Mouse (Mus musculus) neural tube, embryonic 12.5 days (tissue): ENCODE results near the gene Agpat3. TPM values are rescaled to one million over a fixed set of nuclear protein-coding genes. Genes with fewer than 3 reads are reported as not detected.

Source experiments
- ATAC-seq: fragments of 200-750 bp; cut with Nextera tagmentation; 2 replicates; pipeline ENCODE4 v1.8.0; 2017; ENCODE audit warnings: low read depth, mild to moderate bottlenecking, moderate TSS enrichment, moderate library complexity; ENCODE audit not compliant: low FRiP score
- H3K27ac ChIP-seq: fragments of 300-500 bp; sonication (generic); 2 replicates; pipeline ENCODE4 v1.5.1; 2016
- H3K27me3 ChIP-seq: fragments of 300-500 bp; sonication (generic); replicated peaks from 2 replicates; pipeline ENCODE4 v1.6.1; 2016; ENCODE audit warnings: mild to moderate bottlenecking
- H3K36me3 ChIP-seq: fragments of 300-500 bp; sonication (generic); 2 replicates; pipeline ENCODE4 v1.6.1; 2016; ENCODE audit warnings: mild to moderate bottlenecking
- H3K4me1 ChIP-seq: fragments of 300-500 bp; sonication (generic); 2 replicates; pipeline ENCODE4 v1.6.1; 2016
- H3K4me2 ChIP-seq: fragments of 300-500 bp; sonication (generic); replicated peaks from 2 replicates; pipeline ENCODE4 v1.6.1; 2016; ENCODE audit warnings: mild to moderate bottlenecking
- H3K4me3 ChIP-seq: fragments of 300-500 bp; sonication (generic); 2 replicates; pipeline ENCODE4 v1.5.1; 2016
- H3K9ac ChIP-seq: fragments of 300-500 bp; sonication (generic); 2 replicates; pipeline ENCODE4 v1.6.1; 2016; ENCODE audit warnings: mild to moderate bottlenecking
- H3K9me3 ChIP-seq: fragments of 300-500 bp; sonication (generic); 2 replicates; pipeline ENCODE4 v1.6.1; 2016; ENCODE audit warnings: mild to moderate bottlenecking
- WGBS: fragments of 180-500 bp; shearing (Covaris S2); methylation state at CpG from one replicate; pipeline ENCODE4 v1.1.7; 2016; 5-methylcytosine and 5-hydroxymethylcytosine counted together
- polyA plus RNA-seq: library from polyadenylated mRNA; unstranded; fragments of >200 nt; fragmentation: Nextera tagmentation; extraction: Ambion mirVana; gene quantifications from 2 replicates; pipeline ENCODE4 v1.2.1, GENCODE M21; 2016

Gene Agpat3
- polyA plus RNA-seq, 1 experiment from 2014 or later, result 62.4 TPM

DNA sequence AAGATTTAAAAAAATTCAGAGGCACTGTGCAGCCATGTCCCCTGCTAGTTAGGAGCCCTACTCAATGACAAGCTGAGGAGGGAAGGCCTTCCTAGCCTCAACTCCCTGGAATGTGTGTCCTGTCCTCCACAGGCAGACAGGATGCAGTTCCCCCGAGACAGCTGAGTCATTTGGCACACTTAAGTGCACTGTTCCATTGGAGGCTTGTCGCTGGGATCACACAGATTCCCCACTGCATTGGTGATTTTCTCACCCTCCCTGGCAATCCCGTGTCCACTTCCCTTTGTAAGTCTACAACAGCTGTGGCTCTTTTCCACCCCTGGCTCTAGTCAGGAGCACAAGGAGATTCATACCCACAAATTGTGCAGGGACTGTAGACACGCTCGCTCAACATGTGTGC is 14.1 kb downstream of the Agpat3 start:
- no peaks in the 10 kb centered on the region for H3K27me3 ChIP-seq
- H3K4me2 ChIP-seq, result no peak overlapping the region
- ATAC-seq, result no peak
- H3K27ac ChIP-seq, result no peak overlapping the region
- H3K9ac ChIP-seq, result no peak overlapping the region
- H3K4me3 ChIP-seq, result no peak overlapping the region
- peaks cover 3% of the 10 kb centered on the region for H3K36me3 ChIP-seq
- WGBS, result 74% methylated on average over 5 of the region's 5 CpGs
- H3K9me3 ChIP-seq, result no peaks in the 10 kb centered on the region
- no peaks in the 10 kb centered on the region; the same call in 1 of the 2 replicates for H3K4me1 ChIP-seq

DNA sequence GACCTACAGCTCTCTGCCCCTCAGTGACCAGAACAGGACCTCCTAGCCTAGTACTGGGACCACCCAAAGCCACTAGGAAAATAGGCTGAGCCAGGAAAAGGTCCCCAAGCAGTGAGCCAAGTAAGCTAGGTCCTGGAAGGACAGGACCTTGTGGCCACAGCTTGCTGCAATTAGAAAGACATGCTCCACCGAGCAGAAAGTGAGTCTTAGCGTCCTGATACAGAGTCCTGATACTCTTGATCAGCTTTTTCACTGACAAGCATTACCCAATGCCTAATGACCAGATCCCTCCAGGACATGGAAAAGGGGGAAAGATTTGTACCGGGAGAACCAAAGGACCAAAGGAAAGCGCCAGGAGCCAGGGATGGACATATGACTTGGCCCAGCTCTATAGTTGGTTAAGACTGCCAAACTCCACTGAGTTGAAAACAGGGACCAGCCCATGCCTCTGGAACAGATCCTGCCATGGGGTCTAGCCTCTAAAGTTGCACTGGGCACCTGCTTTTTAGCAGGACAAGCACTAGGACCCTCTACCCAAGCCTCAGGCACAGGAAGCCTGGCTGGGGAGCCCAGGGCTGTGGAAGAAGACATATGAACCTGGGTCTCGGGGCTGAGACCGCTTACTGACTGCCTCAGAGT is 17.2 kb downstream of the Agpat3 start:
- H3K4me1 ChIP-seq, result no peaks in the 10 kb centered on the region; the same call in 1 of the 2 replicates

DNA sequence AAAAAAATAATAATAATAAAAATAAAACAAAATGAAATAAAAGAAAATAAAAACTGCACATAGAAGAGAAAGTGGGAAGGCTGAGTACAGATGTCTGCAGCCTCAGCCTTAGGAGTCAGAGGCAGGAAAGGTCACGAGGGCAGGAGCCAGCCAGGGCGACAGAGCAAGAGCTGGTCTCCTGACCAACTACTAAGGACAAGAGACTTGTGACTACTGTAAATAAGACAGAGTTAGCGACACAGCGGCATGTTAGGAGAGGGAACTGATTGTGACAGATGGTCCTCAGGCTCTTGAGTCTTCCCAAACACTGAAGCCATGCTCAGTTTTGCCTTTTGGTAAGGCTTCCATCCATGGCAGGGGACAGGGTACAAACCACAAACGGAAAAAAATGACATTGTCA is 20.7 kb downstream of the Agpat3 start:
- no peak overlapping the region for H3K4me2 ChIP-seq
- H3K27me3 ChIP-seq, result no peaks in the 10 kb centered on the region
- WGBS, result 94% methylated on average over 5 of the region's 5 CpGs
- H3K9me3 ChIP-seq, result no peaks in the 10 kb centered on the region
- H3K4me1 ChIP-seq, result no peaks in the 10 kb centered on the region; the same call in 1 of the 2 replicates
- ATAC-seq, result no peak
- no peak overlapping the region for H3K9ac ChIP-seq
- H3K27ac ChIP-seq, result no peak overlapping the region
- peaks cover 9% of the 10 kb centered on the region for H3K36me3 ChIP-seq
- H3K4me3 ChIP-seq, result no peak overlapping the region

More for the DNA sequence above, 17.2 kb downstream of the Agpat3 start:
- ATAC-seq, result no peak
- Histone ChIP-seq H3K27me3 (no peaks in the 10 kb centered on the region), H3K4me2 (no peak overlapping the region), H3K9me3 (no peaks in the 10 kb centered on the region), H3K36me3 (no peaks in the 10 kb centered on the region), H3K9ac (no peak overlapping the region), H3K27ac (no peak overlapping the region), H3K4me3 (no peak overlapping the region)
- 84% methylated on average over 6 of the region's 6 CpGs for WGBS

DNA sequence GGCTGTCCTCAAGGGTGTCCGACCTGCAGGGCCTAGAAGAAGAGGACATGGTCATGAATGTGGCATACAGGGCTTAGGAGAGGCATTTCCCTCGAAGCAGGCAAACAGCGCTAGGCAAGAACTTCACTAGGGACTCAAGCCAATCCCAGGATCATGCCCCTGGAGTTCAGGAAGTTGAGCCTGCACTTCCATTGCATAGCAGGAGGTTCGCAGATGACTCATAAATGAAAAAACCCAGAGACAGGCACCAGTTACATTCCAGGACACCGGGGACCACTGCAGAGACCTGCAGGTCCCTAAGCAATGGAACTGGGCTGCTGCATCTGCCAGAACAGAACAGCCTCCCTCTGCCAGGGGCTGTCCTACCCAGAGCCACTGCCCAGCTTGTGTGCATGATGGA is 23.0 kb downstream of the Agpat3 start:
- Histone ChIP-seq H3K4me3 (no peak overlapping the region), H3K27ac (no peak overlapping the region), H3K9me3 (no peaks in the 10 kb centered on the region), H3K36me3 (peaks cover 16% of the 10 kb centered on the region), H3K4me2 (no peak overlapping the region), H3K9ac (no peak overlapping the region), H3K27me3 (no peaks in the 10 kb centered on the region), H3K4me1 (no peaks in the 10 kb centered on the region)
- no peak for ATAC-seq
- 90% methylated on average over 5 of the region's 5 CpGs for WGBS

DNA sequence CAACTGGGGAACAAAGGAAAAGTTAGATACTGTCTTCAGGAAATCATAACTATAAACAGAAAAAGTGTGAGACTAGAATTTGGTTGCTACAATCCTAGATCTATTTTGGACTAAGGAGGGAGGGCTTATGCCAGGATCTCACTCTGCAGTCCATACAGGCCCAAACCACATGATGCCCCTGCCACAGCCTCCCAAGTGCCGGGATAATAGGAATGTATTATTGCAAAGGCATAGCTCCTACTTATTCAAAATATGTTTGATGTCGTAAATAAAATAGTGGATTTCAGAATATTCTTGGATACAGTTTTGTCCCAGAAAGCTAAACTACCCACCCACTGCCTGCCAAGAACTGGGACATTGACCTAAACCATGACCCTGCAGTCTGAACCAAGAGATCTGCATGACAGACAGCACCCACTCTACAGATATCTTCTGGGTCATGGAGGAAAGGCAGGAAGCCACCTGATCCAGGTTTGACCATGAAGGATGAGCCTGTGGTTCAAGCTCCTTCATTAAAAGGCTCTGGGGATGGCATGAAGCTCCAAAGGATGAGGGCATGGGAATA is 24.2 kb downstream of the Agpat3 start:
- 95% methylated on average over 2 of the region's 2 CpGs for WGBS

DNA sequence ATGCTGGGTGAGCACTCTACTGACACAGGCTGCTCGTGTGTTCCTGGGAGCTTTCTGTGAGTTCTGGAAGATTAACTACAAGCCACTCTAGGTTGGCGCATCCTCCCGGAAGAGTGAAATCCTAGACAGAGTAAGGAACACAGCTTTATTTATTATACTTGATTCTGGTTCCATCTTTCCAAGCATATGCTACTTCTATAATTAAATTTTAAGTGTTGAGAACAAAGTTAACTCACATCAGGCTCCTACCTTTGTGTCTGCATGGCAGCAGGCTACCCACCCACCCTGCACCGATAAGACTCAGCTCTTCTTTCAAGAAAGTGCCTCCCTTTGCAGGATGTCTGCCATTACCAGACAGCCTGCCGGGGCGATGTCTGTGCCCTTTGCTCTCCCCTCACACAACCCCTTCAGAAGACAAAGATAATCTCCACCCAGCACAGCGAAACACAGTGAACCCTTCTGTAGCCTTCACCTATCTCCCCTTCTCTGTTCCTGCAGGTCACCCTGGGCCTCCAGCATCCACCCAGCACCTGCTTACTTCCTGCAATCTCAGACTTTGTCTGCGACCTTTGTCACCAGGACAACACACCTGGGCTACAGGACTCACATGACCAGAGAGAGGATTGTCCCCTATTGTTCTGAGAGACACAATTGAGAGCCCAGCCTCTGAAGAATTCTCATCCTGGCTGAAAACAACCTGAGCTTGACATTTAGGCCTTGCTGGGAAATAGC is 26.2 kb downstream of the Agpat3 start:
- H3K9ac ChIP-seq, result no peak overlapping the region
- WGBS, result 85% methylated on average over 8 of the region's 8 CpGs
- no peak overlapping the region for H3K4me2 ChIP-seq
- no peaks in the 10 kb centered on the region for H3K9me3 ChIP-seq
- peaks cover 22% of the 10 kb centered on the region for H3K36me3 ChIP-seq
- no peaks in the 10 kb centered on the region for H3K27me3 ChIP-seq
- no peak overlapping the region for H3K27ac ChIP-seq
- H3K4me3 ChIP-seq, result no peak overlapping the region
- no peaks in the 10 kb centered on the region for H3K4me1 ChIP-seq
- no peak for ATAC-seq

More for the DNA sequence above, 24.2 kb downstream of the Agpat3 start:
- no peak overlapping the region for H3K4me3 ChIP-seq
- H3K4me1 ChIP-seq, result no peaks in the 10 kb centered on the region
- ATAC-seq, result no peak
- H3K27me3 ChIP-seq, result no peaks in the 10 kb centered on the region
- no peaks in the 10 kb centered on the region for H3K9me3 ChIP-seq
- H3K4me2 ChIP-seq, result no peak overlapping the region
- H3K27ac ChIP-seq, result no peak overlapping the region
- no peak overlapping the region for H3K9ac ChIP-seq
- H3K36me3 ChIP-seq, result peaks cover 22% of the 10 kb centered on the region

DNA sequence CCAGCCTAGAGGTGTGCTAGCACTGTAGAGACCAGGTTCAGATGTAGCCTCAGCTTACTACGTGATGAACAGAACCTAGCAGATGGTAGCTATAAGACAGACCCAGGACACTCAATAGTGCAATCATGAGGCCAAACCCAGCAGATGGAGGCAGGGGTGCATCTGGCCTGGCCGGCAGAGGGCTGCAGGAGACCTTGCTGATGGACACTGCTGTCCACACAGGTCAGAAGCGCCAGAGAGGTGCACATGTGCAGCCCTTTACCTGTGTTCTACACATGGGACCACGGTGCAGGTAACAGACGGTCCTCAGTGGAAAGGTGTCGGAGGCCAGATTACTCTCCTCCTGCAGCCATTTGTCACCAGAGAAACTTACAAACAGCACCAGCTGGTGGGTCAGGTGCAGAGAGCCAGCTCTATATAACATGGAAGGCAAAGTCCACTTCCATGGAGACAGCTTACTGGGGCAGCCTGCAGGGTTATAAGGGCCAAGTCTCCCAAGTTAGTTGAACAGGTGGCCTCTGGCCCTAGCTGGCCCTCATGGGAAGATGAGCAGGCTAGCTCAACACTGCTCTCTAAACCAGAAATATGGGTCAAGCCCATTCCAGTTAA is 27.6 kb downstream of the Agpat3 start:
- peaks cover 22% of the 10 kb centered on the region for H3K36me3 ChIP-seq
- 87% methylated on average over 6 of the region's 6 CpGs for WGBS

DNA sequence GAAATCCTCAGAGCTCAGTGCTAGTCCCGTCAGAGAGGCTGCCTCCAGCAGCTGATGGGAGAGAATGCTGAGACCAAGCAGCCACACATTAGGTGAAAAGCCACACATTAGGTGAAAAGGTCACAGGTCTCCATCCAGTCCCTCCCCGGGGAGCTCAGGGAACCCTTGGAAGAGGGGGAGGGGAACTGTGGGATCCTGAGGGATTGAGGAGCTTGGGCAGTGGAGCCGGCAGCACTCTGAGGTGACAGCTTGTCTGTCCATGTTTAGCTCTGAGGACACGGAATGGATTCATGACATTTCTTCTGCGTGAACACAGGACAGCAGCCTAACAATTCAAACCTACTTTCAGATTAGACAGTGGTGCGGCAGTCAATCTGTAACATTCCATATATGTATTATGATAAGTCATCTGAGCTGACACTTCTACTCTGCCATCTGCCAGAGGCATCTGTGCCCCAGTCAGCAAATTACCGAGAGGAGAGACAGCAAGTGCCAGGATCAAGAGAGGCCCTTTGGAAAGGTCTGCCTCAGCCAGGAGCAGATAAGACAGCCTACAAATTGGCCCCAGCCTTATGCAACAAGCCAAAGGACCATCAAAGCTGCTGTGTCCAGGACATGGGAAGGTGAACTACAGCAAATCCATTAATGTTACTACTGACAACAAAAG is 28.9 kb downstream of the Agpat3 start:
- H3K4me1 ChIP-seq, result no peaks in the 10 kb centered on the region
- H3K27me3 ChIP-seq, result no peaks in the 10 kb centered on the region
- no peaks in the 10 kb centered on the region for H3K9me3 ChIP-seq
- H3K36me3 ChIP-seq, result peaks cover 22% of the 10 kb centered on the region
- H3K4me2 ChIP-seq, result no peak overlapping the region
- WGBS, result 51% methylated on average over 7 of the region's 7 CpGs
- H3K4me3 ChIP-seq, result no peak overlapping the region
- H3K9ac ChIP-seq, result no peak overlapping the region
- ATAC-seq, result no peak
- H3K27ac ChIP-seq, result no peak overlapping the region

More for the DNA sequence above, 27.6 kb downstream of the Agpat3 start:
- Histone ChIP-seq H3K4me1 (no peaks in the 10 kb centered on the region), H3K4me2 (no peak overlapping the region), H3K9ac (no peak overlapping the region), H3K4me3 (no peak overlapping the region), H3K27me3 (no peaks in the 10 kb centered on the region), H3K27ac (no peak overlapping the region), H3K9me3 (no peaks in the 10 kb centered on the region)
- ATAC-seq, result no peak

DNA sequence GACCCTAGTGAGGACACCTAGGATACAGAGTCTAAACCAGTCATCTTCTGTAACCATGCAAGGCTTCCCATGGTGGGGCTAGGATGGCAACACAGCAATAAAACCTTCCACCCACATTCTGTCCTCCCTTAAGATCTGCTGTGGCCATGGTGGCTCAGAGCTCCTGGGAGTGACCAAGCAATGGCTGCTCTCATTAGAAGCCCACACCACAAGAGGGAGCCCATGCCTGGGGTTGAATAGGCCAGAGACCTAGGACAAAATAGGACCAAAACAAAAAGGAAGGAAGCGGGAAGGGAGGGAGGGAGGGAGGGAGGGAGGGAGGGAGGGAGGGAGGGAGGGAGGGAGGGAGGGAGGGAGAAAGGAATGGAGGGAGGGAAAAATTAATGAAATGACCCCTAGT is 29.5 kb downstream of the Agpat3 start:
- no peak overlapping the region for H3K4me2 ChIP-seq
- no peak overlapping the region for H3K9ac ChIP-seq
- no peak for ATAC-seq
- H3K36me3 ChIP-seq, result peaks cover 21% of the 10 kb centered on the region
- H3K4me3 ChIP-seq, result no peak overlapping the region
- no peaks in the 10 kb centered on the region for H3K4me1 ChIP-seq
- H3K9me3 ChIP-seq, result no peaks in the 10 kb centered on the region
- H3K27ac ChIP-seq, result no peak overlapping the region
- H3K27me3 ChIP-seq, result no peaks in the 10 kb centered on the region
- no CpG with 5 or more reads among the region's 1 CpGs for WGBS

DNA sequence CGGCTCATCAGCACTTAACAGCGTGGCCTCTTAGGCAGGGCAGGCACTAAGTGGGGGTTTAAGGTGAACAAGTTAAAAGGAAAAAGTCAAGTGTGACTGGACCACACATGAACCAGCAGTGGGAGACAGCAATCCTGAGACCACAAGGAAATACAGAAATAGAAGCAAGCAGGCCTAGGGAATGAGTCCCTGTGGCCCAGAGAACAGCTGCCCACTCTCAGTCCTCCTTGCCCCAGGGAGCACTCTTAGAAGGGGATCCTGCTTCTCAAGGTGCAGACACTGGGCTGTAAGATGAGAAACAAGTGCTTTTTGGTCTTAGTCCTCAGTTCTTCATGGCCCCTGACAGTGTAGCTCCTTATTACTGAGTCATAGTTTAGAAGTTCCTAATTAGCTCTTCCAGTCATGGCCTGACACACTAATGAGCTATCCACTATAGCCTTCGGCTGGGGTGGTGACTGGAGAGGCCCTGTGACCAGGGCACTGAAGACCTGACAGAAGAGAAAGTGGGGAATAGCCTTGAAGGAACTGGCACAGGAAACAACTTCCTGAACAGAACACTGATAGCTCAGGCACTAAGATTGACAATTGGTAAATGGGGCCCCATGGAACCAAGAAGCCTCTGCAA is 31.0 kb downstream of the Agpat3 start:
- H3K27ac ChIP-seq, result no peak overlapping the region
- H3K4me2 ChIP-seq, result no peak overlapping the region
- H3K4me1 ChIP-seq, result no peaks in the 10 kb centered on the region
- WGBS, result 72% methylated on average over 3 of the region's 3 CpGs
- no peak overlapping the region for H3K9ac ChIP-seq
- H3K9me3 ChIP-seq, result no peaks in the 10 kb centered on the region
- peaks cover 13% of the 10 kb centered on the region for H3K36me3 ChIP-seq
- no peak for ATAC-seq
- no peak overlapping the region for H3K4me3 ChIP-seq
- H3K27me3 ChIP-seq, result no peaks in the 10 kb centered on the region

DNA sequence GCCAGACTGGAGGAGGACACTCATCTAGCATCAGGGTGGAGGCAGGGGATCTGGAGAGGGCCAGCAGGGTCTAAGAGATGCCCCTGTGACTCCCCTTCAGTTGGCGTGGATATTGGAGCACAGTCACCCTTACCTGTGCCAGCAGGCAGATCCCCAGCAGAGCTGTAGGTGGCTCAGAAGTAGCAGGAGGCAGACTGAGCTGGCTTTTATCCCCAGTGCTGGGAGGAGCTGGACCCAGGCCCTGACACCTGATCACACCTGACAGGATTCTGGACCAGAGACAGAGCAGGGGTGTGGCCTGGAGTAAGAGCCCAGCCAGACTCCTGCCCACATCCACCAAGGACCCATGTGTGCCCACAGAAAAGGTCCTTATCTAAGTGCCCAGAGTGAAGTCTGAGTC is 31.8 kb downstream of the Agpat3 start:
- no peak overlapping the region for H3K27ac ChIP-seq
- ATAC-seq, result no peak
- H3K4me3 ChIP-seq, result no peak overlapping the region
- peaks cover 17% of the 10 kb centered on the region for H3K36me3 ChIP-seq
- WGBS, result 86% methylated on average over 1 of the region's 1 CpGs
- H3K4me2 ChIP-seq, result no peak overlapping the region
- H3K9ac ChIP-seq, result no peak overlapping the region
- H3K27me3 ChIP-seq, result no peaks in the 10 kb centered on the region
- H3K9me3 ChIP-seq, result no peaks in the 10 kb centered on the region
- H3K4me1 ChIP-seq, result no peaks in the 10 kb centered on the region

DNA sequence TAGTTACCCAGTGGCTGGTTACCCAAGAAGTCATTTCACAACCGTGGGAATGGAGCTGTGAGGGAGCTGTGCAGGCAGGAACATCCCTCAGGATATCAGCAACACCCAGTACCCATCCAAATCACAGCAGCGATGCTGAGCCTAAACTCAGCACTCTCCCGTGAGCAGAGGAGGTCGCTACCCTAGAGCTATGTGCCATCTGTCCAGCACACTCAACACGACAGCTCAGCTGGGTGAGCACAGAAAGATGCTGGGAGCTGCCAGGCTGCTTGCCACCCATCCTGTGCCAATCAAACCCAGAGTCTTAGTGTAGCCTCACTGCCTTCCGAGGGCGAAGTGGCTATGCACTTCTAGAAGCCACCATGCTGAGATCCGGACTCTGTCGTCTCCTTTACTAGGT is 32.3 kb downstream of the Agpat3 start:
- no peaks in the 10 kb centered on the region for H3K9me3 ChIP-seq
- 86% methylated on average over 9 of the region's 9 CpGs for WGBS
- H3K4me3 ChIP-seq, result no peak overlapping the region
- no peaks in the 10 kb centered on the region for H3K27me3 ChIP-seq
- H3K4me2 ChIP-seq, result no peak overlapping the region
- no peaks in the 10 kb centered on the region for H3K4me1 ChIP-seq
- no peak for ATAC-seq
- H3K9ac ChIP-seq, result no peak overlapping the region
- peaks cover 16% of the 10 kb centered on the region for H3K36me3 ChIP-seq
- no peak overlapping the region for H3K27ac ChIP-seq
